Mouse (Mus musculus) urinary bladder, postnatal 10 days (tissue): Measurements from ENCODE around the gene Irf8.
"Not testable (repeated sequence)": the region's sequence is repeated elsewhere in the genome, so short reads cannot be mapped to it uniquely, and the experiment has no call there.

Experiments
- DNase-seq: peaks from one replicate; pipeline ENCODE4 v3.0.0; 2022; ENCODE audit warnings: low spot score

Irf8 gene

GRCm38 (mm10) chr8:120723025-120723424 is 13.1 kb upstream of the Irf8 start:
- DNase-seq = no peak

DNA sequence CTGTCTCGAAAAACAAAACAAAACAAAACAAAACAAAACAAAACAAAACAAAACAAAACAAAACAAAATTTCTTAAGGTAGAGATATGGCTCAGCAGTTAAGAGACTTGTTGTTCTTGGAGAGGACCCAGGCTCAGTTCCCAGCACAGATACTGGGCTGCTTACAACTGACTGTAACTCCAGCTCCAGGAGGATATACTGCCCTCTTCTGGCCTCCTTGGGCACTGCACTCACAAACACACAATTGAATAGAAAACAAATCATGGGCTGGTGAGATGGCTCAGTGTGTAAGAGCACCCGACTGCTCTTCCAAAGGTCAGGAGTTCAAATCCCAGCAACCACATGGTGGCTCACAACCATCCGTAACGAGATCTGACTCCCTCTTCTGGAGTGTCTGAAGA is 12.1 kb upstream of the Irf8 start:
- DNase-seq = not testable (repeated sequence)

- no peak for DNase-seq
Observed at GRCm38 (mm10) chr8:120724816-120725575, 11.2 kb upstream of the Irf8 start.

- no peak for DNase-seq
Observed at GRCm38 (mm10) chr8:120725576-120725950, 10.6 kb upstream of the Irf8 start.

DNA sequence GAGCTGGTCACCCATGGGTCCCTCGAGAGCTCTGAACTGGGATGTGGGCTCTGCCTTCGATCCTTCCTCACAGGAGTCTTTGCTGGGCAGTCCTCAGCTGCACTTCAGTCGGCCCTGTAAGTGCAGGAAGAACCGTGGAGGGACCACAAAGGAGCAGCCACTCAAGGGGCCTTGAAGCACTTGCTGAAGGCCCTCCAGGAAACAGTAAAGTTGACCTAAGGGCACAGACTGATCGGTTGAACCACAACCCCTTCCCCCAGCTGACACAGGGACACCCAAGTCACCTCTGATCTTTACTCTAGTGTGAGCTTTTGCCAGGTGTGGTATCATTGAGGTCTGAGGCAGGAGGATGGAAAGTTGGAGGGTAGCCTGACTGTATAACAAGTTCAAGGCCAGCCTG is 10.1 kb upstream of the Irf8 start:
- no peak for DNase-seq

GRCm38 (mm10) chr8:120728488-120729160 is 7.5 kb upstream of the Irf8 start:
- no peak for DNase-seq

GRCm38 (mm10) chr8:120731582-120731981 is 4.6 kb upstream of the Irf8 start:
- DNase-seq = no peak

- no peak for DNase-seq
Observed at GRCm38 (mm10) chr8:120732068-120732467, 4.1 kb upstream of the Irf8 start.

DNA sequence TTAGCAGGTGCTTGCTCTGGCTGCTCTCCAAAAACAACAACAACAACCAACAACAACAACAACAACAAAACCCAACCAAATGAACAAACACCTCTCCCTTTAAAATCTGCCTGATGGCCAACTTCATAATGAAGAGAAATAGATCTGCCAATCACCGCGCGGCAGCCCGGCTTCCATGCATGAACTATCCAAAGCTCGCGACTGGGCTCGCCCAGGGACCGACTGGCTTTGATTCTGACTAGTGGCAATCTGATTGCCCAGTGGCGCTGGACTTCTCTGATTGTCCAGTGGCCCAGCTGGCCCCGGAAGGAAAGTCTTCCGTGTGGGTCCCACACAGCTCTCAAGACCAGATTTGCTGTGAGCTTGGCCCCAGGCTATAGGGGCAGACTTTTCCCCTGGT is 328 bp downstream of the Irf8 start:
- no peak for DNase-seq

GRCm38 (mm10) chr8:120737166-120737565 is 1.0 kb downstream of the Irf8 start:
- no peak for DNase-seq

GRCm38 (mm10) chr8:120738771-120739170 is 2.6 kb downstream of the Irf8 start:
- no peak for DNase-seq

DNA sequence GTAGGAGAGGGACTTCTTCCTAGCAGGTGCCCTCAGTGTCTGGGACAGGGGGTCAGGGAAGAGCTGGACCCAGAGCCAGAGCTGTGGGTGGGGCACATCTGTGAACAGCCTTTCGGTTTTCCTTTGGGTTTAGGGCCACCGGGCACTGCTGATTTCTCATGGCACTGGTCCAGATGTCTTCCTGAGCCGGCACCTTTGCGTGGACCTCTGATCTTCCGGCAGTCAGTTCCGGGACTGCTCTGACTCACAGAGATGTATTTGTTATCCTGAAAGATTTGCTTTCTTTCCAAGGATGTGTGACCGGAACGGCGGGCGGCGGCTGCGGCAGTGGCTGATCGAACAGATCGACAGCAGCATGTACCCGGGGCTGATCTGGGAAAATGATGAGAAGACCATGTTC is 3.4 kb downstream of the Irf8 start:
- no peak for DNase-seq

DNA sequence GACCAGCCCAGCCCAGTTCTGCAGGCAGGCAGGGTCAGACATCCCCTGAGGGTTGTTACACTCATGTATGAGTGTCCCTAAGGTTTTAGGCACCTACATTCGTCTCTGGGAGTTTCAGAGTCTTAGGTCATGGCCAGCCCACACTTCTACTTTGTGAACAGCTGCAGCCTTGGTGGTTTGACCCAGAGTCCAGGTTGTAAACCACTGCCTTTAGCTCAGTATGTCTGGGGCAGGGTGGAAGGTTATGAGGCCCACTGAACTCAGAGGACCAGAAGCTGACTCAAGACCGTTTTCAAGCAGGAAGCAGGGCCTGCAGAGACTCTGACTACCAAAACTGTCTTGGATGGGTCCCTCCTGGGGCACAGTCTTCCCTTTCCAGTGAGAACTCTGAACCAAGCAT is 4.4 kb downstream of the Irf8 start:
- no peak for DNase-seq

DNA sequence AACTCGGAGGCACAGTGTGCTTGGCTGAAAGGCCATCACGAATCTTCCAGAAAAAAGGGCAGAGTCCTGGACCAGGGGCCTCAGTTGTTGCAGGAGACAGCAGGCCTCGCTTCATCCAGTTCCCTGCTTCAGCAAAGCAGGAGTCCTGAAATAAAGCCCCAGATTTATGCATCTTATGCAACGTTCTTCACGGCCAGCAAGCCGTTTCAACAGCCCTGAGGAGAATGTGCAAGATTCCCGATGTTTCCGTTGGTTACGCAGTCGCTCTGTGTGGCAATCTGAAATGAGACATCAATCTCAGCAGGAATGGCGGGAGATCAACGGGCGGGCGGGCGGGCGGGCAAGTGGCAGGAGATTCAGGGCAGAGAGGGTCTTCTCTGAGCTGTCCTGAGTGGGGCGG is 4.8 kb downstream of the Irf8 start:
- no peak for DNase-seq

GRCm38 (mm10) chr8:120741815-120742530 is 5.8 kb downstream of the Irf8 start:
- DNase-seq = no peak

GRCm38 (mm10) chr8:120743149-120743897 is 7.2 kb downstream of the Irf8 start:
- DNase-seq = no peak

DNA sequence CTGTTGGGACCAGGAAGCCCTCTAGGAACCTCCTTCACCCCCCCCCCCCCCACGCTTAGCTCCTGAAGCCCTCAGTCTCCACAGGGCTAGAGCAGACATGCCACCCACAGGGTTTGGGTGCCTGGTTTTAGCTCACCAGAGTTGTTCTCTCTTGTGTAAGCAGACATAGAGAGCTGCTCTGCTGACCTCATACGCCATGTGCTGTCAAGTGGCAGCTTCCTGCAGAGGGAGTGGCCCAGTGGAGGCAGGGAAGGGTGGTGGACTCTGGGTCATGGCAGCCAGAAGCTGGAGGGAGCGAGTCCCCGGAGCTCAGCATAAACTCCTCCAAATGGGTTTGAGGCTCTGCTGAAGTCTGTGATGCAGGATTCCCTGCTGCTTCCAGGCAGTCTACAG is 7.7 kb downstream of the Irf8 start:
- no peak for DNase-seq

DNA sequence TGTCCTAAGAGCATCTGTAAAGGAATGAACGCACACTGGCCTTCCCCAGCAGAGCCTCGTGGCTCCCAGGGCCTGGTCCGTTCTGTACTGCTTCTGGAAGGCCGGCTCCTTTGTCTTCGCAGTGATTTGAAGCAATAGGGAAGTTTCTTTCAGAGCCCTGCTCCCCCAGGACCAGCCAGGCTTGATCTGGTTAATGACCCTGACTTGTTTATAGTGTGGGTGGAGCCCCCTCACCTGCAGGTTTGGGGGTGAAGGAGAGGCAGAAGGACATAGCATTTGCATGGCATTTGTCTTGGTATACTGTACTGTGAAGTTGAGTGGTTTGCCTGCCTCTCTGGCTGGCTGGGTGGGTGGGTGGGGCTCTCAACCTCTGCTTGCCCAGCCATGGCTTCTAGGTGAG is 8.3 kb downstream of the Irf8 start:
- no peak for DNase-seq

DNA sequence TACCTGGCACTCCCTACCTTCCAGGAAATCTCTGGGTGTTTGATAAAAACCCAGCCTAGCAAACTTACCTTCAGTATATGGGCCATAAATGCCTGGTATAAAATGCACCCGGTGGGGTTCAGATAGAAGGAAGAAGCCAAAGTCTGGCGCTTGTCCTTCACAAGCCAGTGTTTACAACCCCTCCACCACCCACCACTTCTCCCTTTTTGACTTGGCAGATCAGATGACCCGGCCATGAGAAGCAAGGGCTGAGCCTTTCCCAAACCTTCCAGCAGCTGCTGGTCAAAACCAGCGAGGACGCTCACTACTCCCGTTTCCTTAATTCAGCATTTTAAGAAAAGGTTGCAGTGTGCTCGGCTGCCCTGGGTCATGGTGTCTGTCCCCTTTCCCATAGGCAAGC is 9.1 kb downstream of the Irf8 start:
- no peak for DNase-seq

- no peak for DNase-seq
Observed at GRCm38 (mm10) chr8:120746007-120746701, 10.0 kb downstream of the Irf8 start.

DNA sequence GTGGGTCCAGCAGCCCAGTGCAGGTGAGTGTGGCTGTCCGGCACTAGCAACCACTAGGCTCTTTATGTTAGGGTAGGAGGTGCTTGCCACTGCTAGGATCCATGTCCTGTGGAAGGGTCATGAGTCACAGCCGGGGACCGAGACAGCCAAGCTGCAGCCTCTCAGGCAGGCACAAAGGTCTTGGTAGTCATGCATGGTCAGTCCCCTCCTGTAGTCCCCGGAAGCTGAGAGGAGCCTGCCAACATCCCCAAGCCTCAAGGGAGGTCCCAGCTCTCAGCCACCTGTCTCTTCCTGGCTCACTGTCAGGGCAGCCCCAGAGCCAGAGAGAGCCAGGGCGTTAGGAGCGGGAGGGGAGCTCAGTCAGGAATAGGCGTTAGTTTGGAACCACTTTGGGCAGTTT is 11.1 kb downstream of the Irf8 start:
- no peak for DNase-seq

DNA sequence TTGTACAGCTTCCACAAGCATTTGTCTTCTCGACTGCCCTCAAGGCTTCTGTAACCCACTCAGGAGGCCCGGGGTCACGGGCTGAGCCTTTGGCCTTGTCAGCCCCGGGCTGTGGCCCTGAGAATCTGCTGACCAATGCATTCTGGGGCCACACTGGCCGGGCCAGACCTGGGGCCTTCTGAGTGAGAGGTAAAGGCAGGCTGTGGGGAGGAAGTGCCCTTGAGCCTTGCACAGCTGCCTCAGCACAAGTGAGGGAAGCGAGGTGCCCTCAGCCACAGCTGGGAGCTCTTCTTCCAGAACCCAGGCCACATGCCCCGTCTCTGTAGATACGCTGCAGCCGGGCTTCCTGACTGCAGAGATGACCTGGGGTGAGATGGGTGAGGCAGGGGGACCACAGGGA is 14.5 kb downstream of the Irf8 start:
- DNase-seq = no peak
